Mouse (Mus musculus) cerebellum, adult 2 months (tissue): Measurements from ENCODE around the gene Simc1. TPM values are rescaled to one million over a fixed set of nuclear protein-coding genes. Genes with fewer than 3 reads are reported as not detected.
A peak's percentile ranks its signal among the peaks of the same experiment; 100 is the strongest.

ENCODE experiments used
- DNase-seq, 2 experiments: peaks; one replicate each; pipeline ENCODE4 v3.0.0; 2021
- H3K27ac ChIP-seq: fragments of 200-500 bp; 2 replicates; pipeline ENCODE4 v1.5.1; 2012; ENCODE audit warnings: low read length, control low read depth, inconsistent platforms; ENCODE audit not compliant: insufficient read depth
- H3K27me3 ChIP-seq: fragments of 200-500 bp; 2 replicates; pipeline ENCODE4 v1.6.1; 2012; ENCODE audit warnings: inconsistent platforms, mild to moderate bottlenecking, low read length, moderate library complexity; ENCODE audit not compliant: control insufficient read depth, insufficient read depth
- H3K4me1 ChIP-seq: fragments of 200-500 bp; 2 replicates; pipeline ENCODE4 v1.6.1; 2011; ENCODE audit warnings: low read length; ENCODE audit not compliant: control insufficient read depth, insufficient read depth
- H3K4me3 ChIP-seq: fragments of 200-500 bp; replicated peaks from 2 replicates; pipeline ENCODE3; 2011; ENCODE audit warnings: mild to moderate bottlenecking, low read depth, low read length, control low read depth; ENCODE audit not compliant: insufficient read depth
- CTCF ChIP-seq: fragments of 200-500 bp; IDR thresholded peaks from 2 replicates; pipeline ENCODE4 v1.5.1; 2011; ENCODE audit warnings: low read depth, mild to moderate bottlenecking, control low read depth, low read length, moderate library complexity, borderline replicate concordance; ENCODE audit not compliant: insufficient read depth
- POLR2A ChIP-seq: fragments of 200-500 bp; IDR thresholded peaks from 2 replicates; pipeline ENCODE4 v1.6.1; 2011; ENCODE audit warnings: low read length, control low read depth, borderline replicate concordance; ENCODE audit not compliant: insufficient read depth
- WGBS: fragments of 180-500 bp; shearing (Covaris S2); methylation state at CpG from one replicate; pipeline ENCODE4 v1.1.7; 2018; 5-methylcytosine and 5-hydroxymethylcytosine counted together
- polyA plus RNA-seq: library from polyadenylated mRNA; depleted of rRNA; stranded (reverse); fragments of >200 nt; gene quantifications from 2 replicates; pipeline ENCODE4 v1.2.3, GENCODE M21; 2012; rRNA removed

Gene Simc1
- polyA plus RNA-seq, 1 experiment, result 20.2 TPM

- Histone ChIP-seq H3K27me3 (no peaks in the 10 kb centered on the region), H3K4me1 (peaks cover 5% of the 10 kb centered on the region), H3K4me3 (peak within 1 kb of the TSS; percentile 70), H3K27ac (peak within 1 kb of the TSS; percentile 76)
- TF ChIP-seq POLR2A, result peak; percentile 69; the same call in 1 of the 2 replicates
- no peak for TF ChIP-seq CTCF
- WGBS, result under 1% methylated on average over 51 of the region's 51 CpGs
- peak; percentile 97 to 99 for DNase-seq
Observed at GRCm38 (mm10) chr13:54589996-54590951, 86.7 kb downstream of the Simc1 start, which contains the start of the genes Nop16 and Higd2a. Gene Nop16 (minus strand): TSS chr13:54590090. Gene Higd2a (plus strand): TSS chr13:54590207.

- no peak for DNase-seq
- Histone ChIP-seq H3K4me3 (no peak overlapping the region), H3K27me3 (no peaks in the 10 kb centered on the region), H3K27ac (no peak overlapping the region), H3K4me1 (peaks cover 5% of the 10 kb centered on the region)
- TF ChIP-seq POLR2A, result peak; percentile 24; the same call in 1 of the 2 replicates
- no peak for TF ChIP-seq CTCF
- WGBS, result 82% methylated on average over 8 of the region's 8 CpGs
Observed at GRCm38 (mm10) chr13:54591776-54592356, 88.3 kb downstream of the Simc1 start.

GRCm38 (mm10) chr13:54593617-54594016 is 90.0 kb downstream of the Simc1 start:
- DNase-seq, result no peak
- no peak overlapping the region for H3K4me3 ChIP-seq
- TF ChIP-seq CTCF (no peak), POLR2A (no peak)
- 79% methylated on average over 11 of the region's 11 CpGs for WGBS
- H3K27ac ChIP-seq, result no peak overlapping the region
- H3K27me3 ChIP-seq, result no peaks in the 10 kb centered on the region
- H3K4me1 ChIP-seq, result peaks cover 14% of the 10 kb centered on the region

- Histone ChIP-seq H3K27ac (no peak overlapping the region), H3K4me1 (peaks cover 21% of the 10 kb centered on the region)
Observed at GRCm38 (mm10) chr13:54596107-54596690, 92.6 kb downstream of the Simc1 start.

GRCm38 (mm10) chr13:54596870-54597269 is 93.3 kb downstream of the Simc1 start:
- Histone ChIP-seq H3K27ac (no peak overlapping the region), H3K27me3 (no peaks in the 10 kb centered on the region), H3K4me3 (no peak overlapping the region), H3K4me1 (peaks cover 18% of the 10 kb centered on the region)
- DNase-seq, result no peak
- TF ChIP-seq POLR2A (no peak), CTCF (no peak)
- WGBS, result 54% methylated on average over 5 of the region's 5 CpGs

More at GRCm38 (mm10) chr13:54596107-54596690, 92.6 kb downstream of the Simc1 start:
- DNase-seq, result no peak
- whole genome bisulfite sequencing, result 55% methylated on average over 8 of the region's 8 CpGs
- Histone ChIP-seq H3K27me3 (no peaks in the 10 kb centered on the region), H3K4me3 (no peak overlapping the region)
- TF ChIP-seq CTCF (no peak), POLR2A (no peak)

- peak; percentile 51 to 59 for DNase-seq
- 16% methylated on average over 12 of the region's 12 CpGs for WGBS
- Histone ChIP-seq H3K27me3 (no peaks in the 10 kb centered on the region), H3K4me3 (no peak overlapping the region), H3K4me1 (peaks cover 20% of the 10 kb centered on the region), H3K27ac (0 out of 2 replicates have a peak overlapping the region, but pooled peaks have one; percentile 26)
- TF ChIP-seq CTCF, result no peak
- no peak for TF ChIP-seq POLR2A
Observed at GRCm38 (mm10) chr13:54598622-54599143, 95.1 kb downstream of the Simc1 start.

Other genes with a start within 250 kb of the Simc1 start
- gene Cplx2, start 132.4 kb upstream of the Simc1 start, polyA plus RNA-seq, result 361 and 392 TPM in 2 replicates
- gene Thoc3, start 34.9 kb upstream of the Simc1 start, polyA plus RNA-seq, result 35.6 and 36.2 TPM in 2 replicates
- 199 and 212 TPM in 2 replicates for gene 4833439L19Rik, start 61.7 kb downstream of the Simc1 start, polyA plus RNA-seq
- 29.4 and 32.0 TPM in 2 replicates for gene Arl10, start 71.2 kb downstream of the Simc1 start, polyA plus RNA-seq
- 24.4 and 26.4 TPM in 2 replicates for gene Nop16, start 86.3 kb downstream of the Simc1 start, polyA plus RNA-seq
- gene Higd2a, start 86.4 kb downstream of the Simc1 start, polyA plus RNA-seq, result 290 and 306 TPM in 2 replicates
- gene Cltb, start 107.6 kb downstream of the Simc1 start, polyA plus RNA-seq, result 391 and 435 TPM in 2 replicates
- gene Faf2, start 118.0 kb downstream of the Simc1 start, polyA plus RNA-seq, result 38.3 and 39.2 TPM in 2 replicates
- gene Rnf44, start 190.1 kb downstream of the Simc1 start, polyA plus RNA-seq, result 91.5 and 99.5 TPM in 2 replicates
- 0.16 and 0.23 TPM in 2 replicates for gene Cdhr2, start 197.7 kb downstream of the Simc1 start, polyA plus RNA-seq
- 41.4 and 45.4 TPM in 2 replicates for gene Gprin1, start 246.1 kb downstream of the Simc1 start, polyA plus RNA-seq